Mouse (Mus musculus): ENCODE results near the gene Atrnl1.
"Not testable (repeated sequence)": the region's sequence is repeated elsewhere in the genome, so short reads cannot be mapped to it uniquely, and the experiment has no call there.

Atrnl1 gene

GRCm38 (mm10) chr19:57975201-57975600 is 364.4 kb downstream of the Atrnl1 start:
- no peak for DNase-seq

DNA sequence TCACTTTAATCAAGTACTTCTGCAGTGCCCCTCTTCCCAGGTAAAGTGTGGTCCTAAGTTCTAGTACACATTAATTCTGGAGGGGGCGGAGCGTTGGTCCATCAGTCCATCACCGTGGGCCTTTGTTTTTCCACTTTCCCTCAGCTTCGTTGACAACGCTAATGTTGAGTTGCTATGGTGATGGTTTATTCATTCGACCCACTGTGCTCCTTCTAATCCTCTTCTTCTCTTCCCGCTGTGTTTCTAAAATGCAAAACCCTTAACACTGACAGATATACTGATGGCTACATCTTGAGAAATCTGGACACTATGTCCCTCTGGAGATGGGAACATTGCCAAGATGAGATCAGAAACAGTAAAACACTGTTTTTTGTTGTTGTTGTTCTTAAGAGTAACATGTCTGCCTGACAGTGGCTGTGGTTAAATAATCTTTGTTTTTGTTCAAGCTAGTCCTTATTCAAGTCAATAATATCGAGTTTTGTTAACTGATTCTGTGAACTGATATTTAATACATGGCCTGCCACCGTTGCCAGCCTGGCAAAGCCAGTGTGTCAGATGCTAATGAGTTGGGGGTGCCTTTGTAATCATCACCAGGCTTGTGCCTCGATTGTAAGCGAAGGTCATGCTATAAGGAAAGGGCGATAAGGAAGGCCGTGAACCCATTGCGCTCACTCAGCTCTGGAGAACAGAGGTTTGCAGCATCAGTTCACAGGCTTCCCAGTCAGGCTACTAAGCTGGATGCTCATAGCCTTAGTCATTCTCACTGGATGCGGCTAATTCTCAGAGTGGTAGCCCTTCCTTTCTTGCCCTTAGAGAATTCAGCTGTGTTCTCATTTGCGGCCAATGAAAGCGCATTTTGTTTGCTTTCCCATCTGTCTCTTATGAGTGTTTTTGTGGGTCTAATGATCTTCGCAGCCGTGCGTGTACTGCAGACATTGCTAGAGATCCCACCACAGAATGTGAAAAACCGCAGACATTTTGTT is 375.4 kb downstream of the Atrnl1 start:
- no peak for DNase-seq

DNA sequence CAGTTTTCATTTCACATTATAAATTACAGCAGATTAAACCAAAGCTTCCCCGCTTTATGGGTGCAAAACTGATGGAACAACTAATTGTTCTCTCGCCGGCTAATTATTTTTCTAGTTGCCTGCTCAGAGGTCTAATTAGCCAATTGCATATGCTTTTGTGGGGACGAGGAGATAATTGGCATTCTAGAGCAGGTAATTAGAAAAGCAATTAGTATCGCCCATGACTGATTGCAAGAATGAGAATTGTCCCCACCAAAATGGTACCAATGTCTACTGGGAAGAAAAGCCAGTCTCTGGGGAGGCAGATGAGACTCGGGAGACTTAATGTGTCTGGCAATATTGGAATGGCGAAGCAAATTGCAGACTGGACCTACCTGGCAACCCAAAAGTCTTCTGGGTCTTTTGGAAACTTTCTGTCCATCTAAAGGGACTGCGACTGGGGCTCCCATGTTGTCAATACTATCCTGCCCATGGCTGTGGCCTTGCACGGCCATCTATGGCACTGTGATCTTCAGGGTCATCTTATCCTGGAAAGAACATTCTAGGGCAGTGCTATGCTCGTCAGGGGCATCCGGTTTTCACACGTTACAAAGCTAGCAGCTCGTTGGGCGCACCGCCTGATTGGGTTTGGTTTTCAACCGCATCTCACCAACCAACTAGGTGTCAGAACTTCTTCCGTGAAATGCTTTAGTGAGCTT is 377.0 kb downstream of the Atrnl1 start:
- no peak for DNase-seq

- DNase-seq, result no peak
Measured at GRCm38 (mm10) chr19:57988559-57989093, 377.8 kb downstream of the Atrnl1 start.

GRCm38 (mm10) chr19:57991099-57991760 is 380.4 kb downstream of the Atrnl1 start:
- DNase-seq, result no peak

DNA sequence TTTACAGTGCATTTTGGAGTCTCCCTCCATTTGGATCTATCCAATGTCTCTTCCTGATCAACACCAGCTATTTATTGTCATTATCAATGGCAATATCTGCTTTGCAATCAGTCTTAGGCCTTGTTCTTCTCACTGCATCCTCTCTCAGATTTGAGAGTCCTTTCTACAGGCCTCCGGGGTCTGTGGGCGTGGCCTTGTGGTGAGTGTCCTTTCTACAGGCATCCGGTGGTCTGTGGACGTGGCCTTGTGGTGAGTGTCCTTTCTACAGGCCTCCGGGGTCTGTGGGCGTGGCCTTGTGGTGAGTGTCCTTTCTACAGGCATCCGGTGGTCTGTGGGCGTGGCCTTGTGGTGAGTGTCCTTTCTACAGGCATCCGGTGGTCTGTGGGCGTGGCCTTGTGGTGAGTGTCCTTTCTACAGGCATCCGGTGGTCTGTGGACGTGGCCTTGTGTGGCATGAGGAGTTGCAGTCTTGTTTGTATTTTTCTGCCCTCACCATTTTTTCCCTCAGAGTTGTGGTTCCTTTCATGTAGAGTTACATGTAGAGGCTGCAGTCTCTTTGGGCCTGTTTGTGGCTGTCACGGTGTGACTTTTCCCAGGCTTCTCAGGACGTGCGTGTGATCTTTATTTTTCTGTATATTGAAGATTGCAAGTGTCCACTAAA is 383.5 kb downstream of the Atrnl1 start:
- not testable (repeated sequence) for DNase-seq

DNA sequence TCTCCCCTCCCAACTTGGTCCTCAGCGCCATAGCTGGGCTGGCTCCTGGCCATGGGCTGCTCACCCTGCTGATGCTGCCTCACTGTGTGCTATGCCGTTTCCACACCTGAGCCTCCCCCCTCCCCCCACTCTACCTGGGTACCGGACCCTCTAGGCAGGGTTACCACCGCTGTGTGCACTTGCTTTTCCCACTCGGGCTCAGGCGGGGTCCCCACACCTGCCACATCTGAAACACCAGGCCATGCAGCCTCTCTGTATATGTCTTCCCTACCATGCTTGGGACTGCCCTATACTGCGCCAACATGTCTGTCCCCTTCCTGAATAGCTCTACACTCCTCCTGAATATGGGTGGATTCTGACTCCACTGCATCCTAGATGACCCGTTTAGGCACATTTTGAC is 384.2 kb downstream of the Atrnl1 start:
- DNase-seq, result no peak

DNA sequence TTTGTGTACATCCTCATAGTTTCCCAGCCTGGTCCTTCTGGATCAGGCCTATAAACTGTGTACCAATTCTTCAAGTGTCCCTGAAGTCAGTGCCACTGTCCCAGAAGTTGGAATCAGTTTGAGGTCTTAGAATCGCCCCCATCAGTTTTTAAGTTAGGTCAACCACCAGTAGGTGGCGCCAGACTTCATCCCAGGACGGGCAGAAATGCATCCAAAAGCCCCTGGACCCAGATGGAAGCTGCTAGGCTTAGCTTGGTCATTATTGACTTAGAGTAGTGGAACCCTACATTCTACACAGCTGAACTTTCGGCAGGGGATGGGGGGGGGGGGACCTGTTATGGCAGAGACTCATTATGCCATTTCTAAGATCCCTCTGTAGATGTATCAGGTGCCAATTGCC is 387.1 kb downstream of the Atrnl1 start:
- no peak for DNase-seq

GRCm38 (mm10) chr19:58011636-58012035 is 400.8 kb downstream of the Atrnl1 start:
- no peak for DNase-seq

GRCm38 (mm10) chr19:58015741-58016140 is 404.9 kb downstream of the Atrnl1 start:
- DNase-seq, result no peak

- DNase-seq, result no peak
Measured at GRCm38 (mm10) chr19:58016561-58017453, 406.0 kb downstream of the Atrnl1 start.

DNA sequence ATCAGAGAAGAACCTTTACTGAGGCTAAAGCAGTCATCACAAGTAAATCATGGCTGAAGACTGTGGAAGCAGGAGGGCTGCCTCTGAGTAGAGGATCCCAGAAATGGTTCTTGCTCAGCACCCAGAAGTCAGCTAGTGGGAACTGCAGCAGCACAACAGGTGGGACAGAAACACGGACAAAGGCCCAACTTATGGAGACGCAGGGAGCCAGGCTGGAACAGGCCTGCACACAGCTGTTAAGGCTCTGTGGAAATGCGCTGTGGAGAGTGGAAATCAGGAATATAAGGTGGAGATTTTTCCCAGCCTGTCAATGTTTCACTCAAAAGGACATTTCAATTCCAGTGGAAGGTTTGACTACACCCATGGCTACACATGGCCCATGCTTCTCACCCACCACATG is 406.6 kb downstream of the Atrnl1 start:
- DNase-seq, result no peak

GRCm38 (mm10) chr19:58018698-58019097 is 407.9 kb downstream of the Atrnl1 start:
- no peak for DNase-seq

DNA sequence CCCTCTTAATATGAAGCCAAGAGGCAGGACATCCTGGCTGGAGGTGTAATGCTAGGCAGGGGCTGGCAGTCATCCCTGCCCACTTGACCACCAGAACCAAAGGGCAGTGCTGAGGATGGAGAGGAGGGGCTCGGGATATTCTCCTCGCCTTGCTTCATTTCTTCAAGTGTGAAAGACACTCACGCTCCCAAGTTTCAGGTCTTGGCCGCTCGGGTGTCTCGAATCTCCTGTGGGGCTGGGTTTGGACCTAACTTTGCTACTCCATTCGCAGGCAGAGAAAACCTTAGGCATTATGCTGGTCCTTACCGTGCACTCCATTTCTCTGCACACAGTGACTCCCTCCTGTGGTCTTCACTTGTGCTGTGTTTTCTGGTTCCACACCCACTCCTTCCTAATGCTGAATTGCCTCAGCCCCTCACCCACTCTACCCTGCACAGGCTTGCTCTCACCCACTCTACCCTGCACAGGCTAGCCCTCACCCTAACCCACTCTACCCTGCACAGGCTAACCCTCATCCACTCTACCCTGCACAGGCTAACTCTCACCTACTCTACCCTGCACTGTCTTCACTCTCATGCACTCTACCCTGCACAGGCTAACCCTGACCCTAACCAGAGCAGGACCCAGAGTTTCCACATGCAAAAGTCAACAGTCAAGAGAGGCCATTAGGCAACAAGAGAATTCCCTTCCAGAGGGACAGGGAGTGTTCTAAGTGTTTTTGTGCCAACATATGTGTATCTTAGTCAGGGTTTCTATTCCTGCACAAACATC is 410.9 kb downstream of the Atrnl1 start:
- DNase-seq, result no peak

GRCm38 (mm10) chr19:58023216-58023825 is 412.5 kb downstream of the Atrnl1 start:
- DNase-seq, result no peak

DNA sequence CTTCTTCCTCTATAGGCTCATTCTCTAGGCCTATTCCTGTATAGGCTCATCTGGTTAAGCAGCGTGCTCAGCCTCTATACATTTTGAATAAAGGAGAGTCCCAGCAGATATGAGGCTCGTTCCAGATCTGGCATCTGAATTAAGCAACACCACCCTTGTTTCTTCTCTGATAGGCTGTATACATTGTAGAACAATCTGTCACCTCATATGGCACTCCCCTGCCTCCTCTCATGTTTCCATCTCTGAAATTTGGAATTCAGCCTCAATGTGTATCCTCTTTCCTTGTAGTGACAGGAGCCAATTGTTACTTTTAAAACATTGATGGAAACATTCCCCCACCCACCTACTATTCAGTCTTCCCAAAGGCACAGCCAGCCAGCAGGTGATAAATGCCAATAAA is 414.2 kb downstream of the Atrnl1 start:
- DNase-seq, result no peak

- DNase-seq, result no peak
Measured at GRCm38 (mm10) chr19:58029661-58030060, 418.8 kb downstream of the Atrnl1 start.

GRCm38 (mm10) chr19:58033241-58033640 is 422.4 kb downstream of the Atrnl1 start:
- no peak for DNase-seq

DNA sequence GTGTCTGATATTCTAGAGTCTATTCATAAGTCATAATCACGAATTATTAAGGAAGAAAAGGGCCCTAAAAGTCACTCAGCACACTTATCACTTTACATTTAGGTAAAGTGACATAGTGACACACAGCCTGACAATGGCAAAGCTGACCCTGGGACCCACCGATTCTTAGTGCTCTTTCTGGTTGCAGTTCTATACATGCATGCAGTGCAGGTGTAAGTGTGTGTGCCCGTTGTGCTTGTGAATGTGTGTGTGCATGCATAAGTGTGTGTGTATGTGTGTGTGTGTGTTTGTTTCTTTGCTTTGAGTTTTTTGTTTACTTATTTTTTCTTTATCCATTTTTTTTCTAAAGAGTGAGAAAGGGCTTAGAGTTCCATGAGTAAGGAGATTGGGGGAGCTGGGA is 425.3 kb downstream of the Atrnl1 start:
- DNase-seq, result no peak

DNA sequence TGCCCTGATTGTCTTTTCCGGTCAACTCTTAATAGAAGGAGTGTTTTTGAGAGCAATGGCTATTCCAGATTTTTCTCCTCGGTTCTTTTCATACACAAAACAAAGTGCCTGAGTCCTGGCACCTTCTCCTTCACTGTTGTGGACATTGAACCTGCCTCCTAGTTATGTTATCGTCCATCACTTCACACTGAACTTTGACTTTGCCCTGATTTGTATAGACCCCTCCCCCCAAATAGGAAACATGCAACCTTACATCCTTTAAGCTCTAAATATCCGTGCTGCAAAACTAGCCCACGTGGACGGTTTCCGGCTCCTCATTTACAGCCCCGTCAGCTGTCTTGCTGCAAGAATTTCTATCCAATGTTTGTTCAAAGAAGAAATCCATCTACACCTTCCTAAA is 432.3 kb downstream of the Atrnl1 start:
- DNase-seq, result no peak
